Mouse (Mus musculus) stomach, postnatal 0 days (tissue): ENCODE measurements around the gene 9130023H24Rik.

ENCODE experiments used
- CTCF ChIP-seq: IDR thresholded peaks from 2 replicates; pipeline ENCODE4 v1.5.1; 2016; ENCODE audit warnings: antibody characterized with exemption, low read depth, mild to moderate bottlenecking, moderate library complexity
- EP300 ChIP-seq: optimal IDR thresholded peaks from 2 replicates; pipeline ENCODE3; 2016; ENCODE audit warnings: antibody characterized with exemption

- TF ChIP-seq EP300 (peak; percentile 48), CTCF (no peak)
These were observed 271 bp downstream of the 9130023H24Rik start for GRCm38 (mm10) chr7:128237593-128237926.
